Mouse (Mus musculus) mesoderm, embryonic 11.5 days (tissue): ENCODE results near the gene Ccdc171.
"Not testable (repeated sequence)": the region's sequence is repeated elsewhere in the genome, so short reads cannot be mapped to it uniquely, and the experiment has no call there.

Experiments used
- DNase-seq: peaks from one replicate; pipeline ENCODE4 v3.0.0-alpha.2; 2012; ENCODE audit warnings: low read depth, low spot score

Ccdc171 gene

GRCm38 (mm10) chr4:83525690-83526055, 328 bp downstream of the Ccdc171 start:
- DNase-seq: peak; percentile 50

GRCm38 (mm10) chr4:83526270-83526987, 1.1 kb downstream of the Ccdc171 start:
- DNase-seq: peak; percentile 54

DNA sequence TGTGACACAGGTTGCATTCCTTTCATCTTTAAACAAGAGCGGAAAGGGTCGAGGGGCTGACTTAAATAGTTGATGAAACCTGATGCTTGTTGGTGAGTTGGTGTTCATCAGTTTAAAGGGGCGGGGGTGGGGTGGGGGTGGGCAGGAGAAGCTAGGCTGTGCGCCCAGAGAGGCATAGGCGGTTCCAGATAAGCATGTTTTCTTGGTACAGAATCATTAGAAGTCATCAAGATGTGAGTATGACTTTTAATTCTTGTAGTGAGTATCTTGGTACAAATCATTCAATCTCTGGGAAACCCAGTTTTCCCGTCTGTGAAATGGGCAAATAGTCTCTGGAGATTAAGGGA, 1.6 kb downstream of the Ccdc171 start:
- no peak for DNase-seq

DNA sequence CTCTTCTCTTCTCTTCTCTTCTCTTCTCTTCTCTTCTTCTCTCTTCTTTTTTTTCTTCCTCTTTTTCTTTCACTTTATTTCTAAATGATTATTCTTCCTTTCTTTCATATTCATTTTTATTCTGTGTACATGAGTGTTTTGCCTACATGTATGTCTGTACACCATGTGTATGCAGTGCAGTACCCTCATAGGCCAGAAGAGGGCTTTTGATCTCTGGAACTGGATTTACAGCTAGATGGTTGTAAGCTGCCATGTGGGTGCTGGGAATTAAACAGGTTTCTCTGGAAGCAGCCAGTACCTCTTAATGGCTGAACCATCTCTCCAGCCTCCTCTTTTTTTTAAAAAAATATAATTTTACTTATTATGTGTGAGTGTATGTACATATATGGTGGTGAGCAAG, 2.6 kb downstream of the Ccdc171 start:
- peak; percentile 59 for DNase-seq

GRCm38 (mm10) chr4:83530060-83530459, 4.7 kb downstream of the Ccdc171 start:
- DNase-seq: not testable (repeated sequence)

GRCm38 (mm10) chr4:83533168-83533911, 8.0 kb downstream of the Ccdc171 start:
- DNase-seq: no peak

DNA sequence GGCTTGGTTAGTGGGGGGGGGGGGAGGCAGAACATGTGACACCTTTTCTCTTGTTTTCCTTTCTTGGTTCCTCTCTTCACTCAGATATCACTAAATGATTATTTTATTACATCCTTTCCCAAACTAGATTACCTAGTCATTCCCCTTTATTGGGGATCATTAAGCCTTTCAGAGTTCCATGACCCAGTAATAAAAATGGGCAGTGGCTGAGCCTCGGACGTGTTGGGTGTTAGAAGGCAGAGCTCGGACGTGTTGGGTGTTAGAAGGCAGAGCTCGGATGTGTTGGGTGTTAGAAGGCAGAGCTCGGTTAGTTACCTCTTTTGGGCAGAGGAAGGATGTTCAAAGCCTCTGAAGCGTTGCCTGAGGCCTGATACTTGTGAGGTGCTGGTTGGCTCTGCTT, 8.7 kb downstream of the Ccdc171 start:
- DNase-seq: no peak

DNA sequence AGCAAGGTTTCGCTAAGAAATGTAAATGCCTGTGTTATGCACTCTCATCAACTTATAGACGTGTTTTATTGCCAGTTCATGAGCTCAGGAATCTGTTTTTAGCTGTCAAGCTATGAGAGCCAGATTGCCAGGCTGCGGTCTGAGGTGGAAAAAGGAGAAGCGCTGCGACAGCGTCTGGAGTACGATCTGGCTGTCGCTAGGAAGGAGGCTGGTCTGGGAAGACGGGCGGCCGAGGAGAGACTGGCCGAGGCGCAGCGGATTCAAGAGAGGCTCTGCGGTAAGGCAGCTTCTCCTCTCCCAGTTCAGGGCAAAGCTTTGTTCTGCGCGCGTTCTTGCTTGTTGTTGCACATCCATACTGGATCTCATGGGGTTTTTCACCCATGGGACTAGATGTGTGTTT, 24.2 kb downstream of the Ccdc171 start:
- no peak for DNase-seq

DNA sequence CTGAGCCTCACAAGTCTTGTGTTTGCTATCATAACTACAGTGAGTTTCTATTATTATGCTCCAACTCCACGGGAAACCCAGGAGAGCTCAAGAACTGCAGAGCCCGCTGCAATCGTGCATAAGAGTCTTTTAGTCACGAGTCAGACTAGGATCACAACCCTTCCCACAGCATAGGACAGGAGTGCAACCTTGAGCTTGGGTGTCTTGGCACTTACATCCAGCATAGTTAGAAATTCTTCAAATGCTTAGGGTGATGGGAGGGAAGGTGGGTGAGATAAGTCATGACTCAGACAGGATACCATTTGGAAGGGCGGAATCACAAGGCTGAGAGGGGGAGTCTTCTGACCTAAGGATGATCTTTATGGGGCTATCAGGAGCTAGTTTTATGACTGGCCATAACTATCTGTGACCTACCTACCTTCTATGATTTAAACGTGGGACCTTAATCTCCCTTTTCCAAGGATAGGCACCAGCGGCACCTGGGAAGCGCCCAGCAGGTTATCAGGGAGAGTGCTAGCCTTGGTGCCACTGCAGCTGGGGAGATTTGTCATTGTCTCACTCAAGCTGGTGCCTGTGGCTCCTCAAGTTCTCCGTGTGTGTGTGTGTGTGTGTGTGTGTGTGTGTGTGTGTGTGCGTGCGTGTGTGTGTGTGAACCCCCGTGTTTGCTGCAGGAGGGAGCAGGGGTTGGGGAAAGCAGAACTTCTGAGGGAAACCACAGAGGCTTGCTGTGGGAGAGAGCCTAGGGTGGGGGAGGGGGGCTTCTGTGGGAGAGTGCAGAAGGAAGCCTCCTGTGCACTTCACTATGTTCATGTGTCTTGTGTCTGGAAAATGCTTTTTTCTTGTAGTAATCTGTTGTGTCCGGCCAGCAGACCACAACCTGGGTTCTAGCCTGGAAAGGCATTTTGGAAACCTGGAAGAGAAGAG, 42.1 kb downstream of the Ccdc171 start:
- DNase-seq: no peak

DNA sequence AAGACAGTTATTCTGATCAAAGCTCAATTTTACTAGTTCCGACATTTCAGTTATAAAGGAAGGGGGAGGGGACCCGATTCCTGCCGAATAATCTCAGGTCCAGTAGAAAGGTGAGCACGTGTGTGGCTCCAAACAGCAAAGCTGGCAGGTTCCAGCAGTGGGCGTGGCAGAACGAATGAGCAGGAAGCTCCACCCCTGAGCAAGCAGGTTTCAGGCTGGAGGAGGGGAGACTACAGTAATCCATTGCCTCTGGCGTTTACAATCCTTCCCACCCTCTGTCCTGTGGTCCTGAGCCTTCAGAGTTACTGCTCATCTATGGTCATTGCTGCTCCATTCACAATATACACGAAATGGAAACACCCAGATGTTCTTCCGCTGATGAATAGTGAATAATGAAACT, 42.8 kb downstream of the Ccdc171 start:
- not testable (repeated sequence) for DNase-seq

- DNase-seq: peak; percentile 41
Measured at GRCm38 (mm10) chr4:83570569-83570968, 45.2 kb downstream of the Ccdc171 start.

GRCm38 (mm10) chr4:83571033-83571432, 45.7 kb downstream of the Ccdc171 start:
- no peak for DNase-seq

DNA sequence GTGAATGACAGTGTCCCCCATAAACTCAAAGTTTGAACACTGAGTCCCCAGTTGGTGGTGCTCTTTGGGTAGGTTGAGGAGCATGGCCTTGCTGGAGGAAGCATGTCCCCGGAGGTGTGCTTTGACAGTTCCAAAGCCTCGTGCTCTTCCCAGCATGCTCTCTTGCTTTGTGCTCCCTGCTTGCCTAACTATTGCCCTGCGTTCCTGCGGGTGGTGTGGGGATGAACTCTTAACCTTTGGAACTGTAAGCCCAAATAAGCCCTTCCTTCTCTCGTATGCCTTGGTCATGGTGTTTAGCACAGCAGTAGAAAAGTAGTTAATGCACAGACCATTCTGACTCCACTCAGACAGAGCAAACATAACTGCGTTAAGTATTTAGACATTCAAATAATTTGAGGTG, 47.2 kb downstream of the Ccdc171 start:
- no peak for DNase-seq

- no peak for DNase-seq
Measured at GRCm38 (mm10) chr4:83576315-83576714, 51.0 kb downstream of the Ccdc171 start.

DNA sequence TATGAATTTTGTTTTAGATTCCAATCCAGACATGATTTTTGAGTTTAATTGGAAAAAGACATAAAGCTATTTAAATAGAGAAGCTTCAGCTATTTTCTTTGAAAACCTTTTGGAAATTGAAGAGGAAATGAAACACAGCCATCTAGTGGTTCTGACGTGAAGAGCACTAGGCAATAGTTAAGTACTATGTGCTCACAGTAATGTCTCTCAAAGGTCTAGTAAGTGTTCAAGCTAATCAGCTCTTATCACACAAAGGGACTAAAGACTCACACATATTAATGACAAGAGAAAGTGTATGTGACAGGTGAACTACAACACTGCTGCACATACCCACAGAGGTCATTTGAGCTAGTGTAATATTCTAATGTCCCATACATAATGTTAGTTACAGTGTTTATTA, 54.8 kb downstream of the Ccdc171 start:
- DNase-seq: no peak

GRCm38 (mm10) chr4:83587563-83587962, 62.2 kb downstream of the Ccdc171 start:
- no peak for DNase-seq

- DNase-seq: peak; percentile 27
Measured at GRCm38 (mm10) chr4:83596486-83596885, 71.1 kb downstream of the Ccdc171 start.

DNA sequence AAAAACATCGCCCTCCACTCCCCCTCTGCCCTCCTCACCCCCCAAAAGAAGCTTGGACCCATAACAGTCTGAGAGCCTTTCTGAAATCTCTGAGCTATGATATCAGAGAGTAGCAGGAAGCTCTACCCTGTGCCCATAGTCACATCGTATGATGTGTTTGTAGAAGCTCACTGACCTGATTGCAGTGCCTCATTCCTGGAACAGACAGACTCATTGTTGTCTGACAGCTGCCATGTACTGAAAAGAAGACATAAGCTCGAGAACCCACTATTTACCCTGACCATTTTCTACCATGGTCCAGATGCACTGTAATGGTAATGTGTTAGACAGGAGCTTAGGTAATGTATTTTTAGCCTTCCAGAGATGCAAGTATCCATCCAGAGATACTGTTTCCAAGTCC, 85.8 kb downstream of the Ccdc171 start:
- no peak for DNase-seq

DNA sequence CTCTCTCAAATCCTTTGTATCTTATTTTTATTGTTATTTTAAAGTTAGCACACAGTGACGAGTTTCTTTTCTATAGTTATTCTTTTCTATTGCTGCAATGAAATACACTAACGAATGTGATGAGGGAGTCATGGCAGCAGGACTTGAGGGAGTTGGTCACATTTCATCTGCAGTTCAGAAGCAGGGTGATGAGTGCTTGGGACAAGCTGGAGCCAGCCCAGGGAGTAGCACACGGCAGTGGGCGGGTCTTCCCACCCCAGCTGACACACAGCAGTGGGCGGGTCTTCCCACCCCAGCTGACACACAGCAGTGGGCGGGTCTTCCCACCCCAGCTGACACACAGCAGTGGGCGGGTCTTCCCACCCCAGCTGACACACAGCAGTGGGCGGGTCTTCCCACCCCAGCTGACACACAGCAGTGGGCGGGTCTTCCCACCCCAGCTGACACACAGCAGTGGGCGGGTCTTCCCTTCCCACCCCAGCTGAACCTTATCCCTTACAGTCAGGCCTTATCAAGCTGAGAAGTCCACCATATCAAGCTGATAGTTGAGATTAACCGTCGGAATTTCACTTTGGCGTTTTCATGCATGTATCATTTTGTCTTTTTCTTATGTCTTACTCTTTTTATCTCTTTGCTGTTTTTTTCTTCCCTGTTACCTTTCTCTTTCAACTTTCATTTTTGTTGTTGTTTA, 97.8 kb downstream of the Ccdc171 start:
- DNase-seq: peak; percentile 12

DNA sequence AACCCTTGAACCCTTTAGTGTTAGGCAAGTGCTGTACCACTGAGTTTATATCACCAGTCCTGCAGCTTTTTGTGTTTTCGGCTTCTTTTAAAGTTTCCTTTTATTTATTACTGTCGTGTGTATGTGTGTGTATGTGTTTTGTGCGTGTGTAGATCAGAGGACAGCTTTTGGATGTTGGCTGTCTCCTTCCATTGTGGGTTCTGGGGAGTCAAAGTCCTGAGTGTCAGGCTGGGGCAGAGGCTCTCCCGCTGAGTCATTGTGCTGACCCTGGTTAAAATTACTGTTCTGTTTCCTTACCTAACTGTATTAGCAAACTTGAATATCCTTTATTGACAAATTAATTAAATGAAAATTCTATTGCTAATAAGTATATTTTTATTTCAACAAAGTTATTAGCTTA, 98.4 kb downstream of the Ccdc171 start:
- DNase-seq: no peak

DNA sequence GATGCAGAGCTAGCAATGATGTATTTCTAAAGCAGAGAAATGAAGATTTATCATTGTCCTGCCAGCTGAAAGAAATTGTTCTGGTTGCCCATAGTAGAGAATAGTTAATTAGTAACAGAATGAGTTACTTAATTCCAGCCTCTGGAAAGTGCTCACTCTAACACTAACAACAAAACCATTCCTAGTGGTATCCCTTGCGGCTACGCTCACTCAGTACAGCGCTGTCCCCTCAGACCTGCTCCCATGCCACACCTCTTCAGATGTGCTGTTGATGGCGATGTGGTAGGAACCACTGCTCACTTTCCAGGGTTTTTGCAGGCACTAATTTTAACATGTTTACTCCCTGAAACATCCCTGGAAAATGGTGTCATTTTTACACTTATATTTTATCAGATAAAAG, 126.1 kb downstream of the Ccdc171 start:
- DNase-seq: no peak

- no peak for DNase-seq
Measured at GRCm38 (mm10) chr4:83655396-83655795, 130.1 kb downstream of the Ccdc171 start.
